Mouse (Mus musculus): ENCODE data around the gene S100a16.

GRCm38 (mm10) chr3:90537905-90538296, 847 bp downstream of the S100a16 start:
- TF ChIP-seq POLR2A (IDR thresholded peaks at IDR 0.05; ENCODE audit: insufficient read depth, low read depth, low read length) (no peak), CTCF (IDR thresholded peaks at IDR 0.05; ENCODE audit: insufficient read depth, low read depth, low read length) (no peak)
